Mouse (Mus musculus) neural tube, embryonic 11.5 days (tissue): ENCODE data around the gene Hmgcl. TPM values are rescaled to one million over a fixed set of nuclear protein-coding genes. Genes with fewer than 3 reads are reported as not detected.
"Not testable (repeated sequence)": the region's sequence is repeated elsewhere in the genome, so short reads cannot be mapped to it uniquely, and the experiment has no call there.

Experiments used
- ATAC-seq: fragments of 200-750 bp; cut with Nextera tagmentation; 2 replicates; pipeline ENCODE4 v1.8.0; 2017; ENCODE audit warnings: moderate number of reproducible peaks, mild to moderate bottlenecking, moderate TSS enrichment, moderate library complexity; ENCODE audit not compliant: insufficient read depth, low FRiP score, low TSS enrichment
- DNase-seq: peaks from one replicate; pipeline ENCODE4 v3.0.0-alpha.2; 2015; ENCODE audit warnings: low spot score
- H3K27ac ChIP-seq: fragments of 300-500 bp; sonication (generic); 2 replicates; pipeline ENCODE4 v1.5.1; 2014; ENCODE audit warnings: low read depth, mild to moderate bottlenecking, low read length
- H3K27me3 ChIP-seq: fragments of 300-500 bp; sonication (generic); 2 replicates; pipeline ENCODE4 v1.6.1; 2014; ENCODE audit warnings: mild to moderate bottlenecking, low read length, mixed read lengths; ENCODE audit not compliant: control insufficient read depth, insufficient read depth
- H3K36me3 ChIP-seq: fragments of 300-500 bp; sonication (generic); 2 replicates; pipeline ENCODE4 v1.6.1; 2014; ENCODE audit warnings: mild to moderate bottlenecking, low read length, moderate library complexity, mixed read lengths; ENCODE audit not compliant: control insufficient read depth, insufficient read depth
- H3K4me1 ChIP-seq: fragments of 300-500 bp; sonication (generic); 2 replicates; pipeline ENCODE4 v1.6.1; 2014; ENCODE audit warnings: low read length, mixed read lengths; ENCODE audit not compliant: control insufficient read depth, insufficient read depth
- H3K4me2 ChIP-seq: fragments of 300-500 bp; sonication (generic); 2 replicates; pipeline ENCODE4 v1.6.1; 2014; ENCODE audit warnings: low read depth, mild to moderate bottlenecking, moderate library complexity
- H3K4me3 ChIP-seq: fragments of 300-500 bp; sonication (generic); 2 replicates; pipeline ENCODE4 v1.5.1; 2014; ENCODE audit warnings: low read depth, low read length
- H3K9ac ChIP-seq: fragments of 300-500 bp; sonication (generic); 2 replicates; pipeline ENCODE4 v1.6.1; 2014; ENCODE audit warnings: mild to moderate bottlenecking, low read length
- H3K9me3 ChIP-seq: fragments of 300-500 bp; sonication (generic); 2 replicates; pipeline ENCODE4 v1.6.1; 2016; ENCODE audit warnings: low read length; ENCODE audit not compliant: control insufficient read depth
- WGBS: fragments of 180-500 bp; shearing (Covaris S2); extraction: QIAGEN DNeasy Blood & Tissue Kit; methylation state at CpG from one replicate; pipeline ENCODE4 v1.1.7; 2014; 5-methylcytosine and 5-hydroxymethylcytosine counted together
- polyA plus RNA-seq: library from polyadenylated mRNA; unstranded; fragments of >200 nt; fragmentation: Nextera tagmentation; extraction: Ambion mirVana; gene quantifications from 2 replicates; pipeline ENCODE4 v1.2.1, GENCODE M21; 2014

Hmgcl gene
- polyA plus RNA-seq, 1 experiment from 2014 or later, result 62.7 TPM

GRCm38 (mm10) chr4:135980223-135980622 lies 34.0 kb downstream of the Hmgcl start:
- H3K9me3 ChIP-seq, result not testable (repeated sequence)
- WGBS, result 91% methylated on average over 5 of the region's 5 CpGs

GRCm38 (mm10) chr4:135981524-135982063 lies 35.3 kb downstream of the Hmgcl start:
- Histone ChIP-seq H3K36me3 (no peaks in the 10 kb centered on the region; the same call in 1 of the 2 replicates), H3K27me3 (no peaks in the 10 kb centered on the region), H3K4me2 (no peak overlapping the region), H3K27ac (no peak overlapping the region), H3K4me3 (no peak overlapping the region), H3K9ac (no peak overlapping the region), H3K9me3 (no peaks in the 10 kb centered on the region), H3K4me1 (peaks cover 4% of the 10 kb centered on the region; the same call in 1 of the 2 replicates)
- ATAC-seq, result no peak
- no peak for DNase-seq
- WGBS, result 84% methylated on average over 7 of the region's 7 CpGs

More at GRCm38 (mm10) chr4:135980223-135980622, 34.0 kb downstream of the Hmgcl start:
- not testable (repeated sequence) for H3K27ac ChIP-seq, H3K4me3 ChIP-seq, H3K4me1 ChIP-seq, H3K4me2 ChIP-seq, ATAC-seq, H3K9ac ChIP-seq, H3K27me3 ChIP-seq, H3K36me3 ChIP-seq, DNase-seq

GRCm38 (mm10) chr4:135984556-135984955 lies 38.3 kb downstream of the Hmgcl start:
- Histone ChIP-seq H3K4me3 (no peak overlapping the region), H3K36me3 (no peaks in the 10 kb centered on the region; the same call in 1 of the 2 replicates), H3K9ac (no peak overlapping the region), H3K9me3 (no peaks in the 10 kb centered on the region), H3K4me1 (peaks cover 7% of the 10 kb centered on the region; the same call in 1 of the 2 replicates), H3K27ac (no peak overlapping the region), H3K27me3 (no peaks in the 10 kb centered on the region), H3K4me2 (no peak overlapping the region)
- no peak for DNase-seq
- no peak for ATAC-seq
- WGBS, result 92% methylated on average over 5 of the region's 5 CpGs

GRCm38 (mm10) chr4:135985193-135985592 lies 38.9 kb downstream of the Hmgcl start:
- Histone ChIP-seq H3K27ac (no peak overlapping the region), H3K4me2 (no peak overlapping the region), H3K36me3 (no peaks in the 10 kb centered on the region; the same call in 1 of the 2 replicates), H3K4me1 (peaks cover 7% of the 10 kb centered on the region; the same call in 1 of the 2 replicates), H3K9me3 (no peaks in the 10 kb centered on the region), H3K9ac (no peak overlapping the region), H3K27me3 (no peaks in the 10 kb centered on the region), H3K4me3 (no peak overlapping the region)
- ATAC-seq (no peak), DNase-seq (no peak)
- 93% methylated on average over 5 of the region's 5 CpGs for WGBS

- ATAC-seq, result no peak
- WGBS, result 96% methylated on average over 7 of the region's 7 CpGs
- no peak overlapping the region for H3K9ac ChIP-seq
Observed at GRCm38 (mm10) chr4:135985769-135986168, 39.5 kb downstream of the Hmgcl start.

GRCm38 (mm10) chr4:135986301-135986942 lies 40.2 kb downstream of the Hmgcl start:
- WGBS, result 8% methylated on average over 23 of the region's 23 CpGs
- Histone ChIP-seq H3K27ac (peak overlapping the region; percentile 36), H3K4me1 (peaks cover 7% of the 10 kb centered on the region; the same call in 1 of the 2 replicates), H3K36me3 (no peaks in the 10 kb centered on the region; the same call in 1 of the 2 replicates), H3K27me3 (no peaks in the 10 kb centered on the region), H3K4me3 (peak overlapping the region; percentile 62), H3K9me3 (no peaks in the 10 kb centered on the region), H3K4me2 (peak overlapping the region; percentile 78), H3K9ac (peak overlapping the region; percentile 93)
- DNase-seq, result no peak
- ATAC-seq, result 0 out of 2 replicates have a peak, but pooled peaks have one; percentile 13

More at GRCm38 (mm10) chr4:135985769-135986168, 39.5 kb downstream of the Hmgcl start:
- H3K4me2 ChIP-seq, result peak overlapping the region; percentile 78
- no peaks in the 10 kb centered on the region for H3K9me3 ChIP-seq
- H3K36me3 ChIP-seq, result no peaks in the 10 kb centered on the region; the same call in 1 of the 2 replicates
- peak overlapping the region; percentile 62 for H3K4me3 ChIP-seq
- peaks cover 7% of the 10 kb centered on the region; the same call in 1 of the 2 replicates for H3K4me1 ChIP-seq
- no peaks in the 10 kb centered on the region for H3K27me3 ChIP-seq
- no peak for DNase-seq
- no peak overlapping the region for H3K27ac ChIP-seq

GRCm38 (mm10) chr4:135986943-135987710 lies 40.9 kb downstream of the Hmgcl start, which contains the start of gene Pithd1:
Gene Pithd1, minus strand, starts transcription at chr4:135987264.
- peak; percentile 90 for ATAC-seq
- H3K4me3 ChIP-seq, result peak within 1 kb of the TSS; percentile 62
- WGBS, result 0% methylated on average over 81 of the region's 81 CpGs
- H3K9ac ChIP-seq, result peak within 1 kb of the TSS; percentile 93
- H3K27me3 ChIP-seq, result no peaks in the 10 kb centered on the region
- H3K4me2 ChIP-seq, result peak within 1 kb of the TSS; percentile 78
- peak; percentile 96 for DNase-seq
- no peaks in the 10 kb centered on the region; the same call in 1 of the 2 replicates for H3K36me3 ChIP-seq
- no peaks in the 10 kb centered on the region for H3K9me3 ChIP-seq
- peaks cover 7% of the 10 kb centered on the region; the same call in 1 of the 2 replicates for H3K4me1 ChIP-seq
- peak within 1 kb of the TSS; percentile 64 for H3K27ac ChIP-seq

- H3K4me3 ChIP-seq, result peak overlapping the region; percentile 62
- no peaks in the 10 kb centered on the region; the same call in 1 of the 2 replicates for H3K36me3 ChIP-seq
- peak overlapping the region; percentile 93 for H3K9ac ChIP-seq
- H3K27ac ChIP-seq, result peak overlapping the region; percentile 64
- no peak for DNase-seq
- peaks cover 7% of the 10 kb centered on the region; the same call in 1 of the 2 replicates for H3K4me1 ChIP-seq
- no peaks in the 10 kb centered on the region for H3K9me3 ChIP-seq
- H3K4me2 ChIP-seq, result peak overlapping the region; percentile 78
- no peak for ATAC-seq
- 71% methylated on average over 9 of the region's 9 CpGs for WGBS
- H3K27me3 ChIP-seq, result no peaks in the 10 kb centered on the region
Observed at GRCm38 (mm10) chr4:135987714-135988113, 41.5 kb downstream of the Hmgcl start.
